Mouse (Mus musculus): Measurements from ENCODE around the gene Grip1. TPM values are rescaled to one million over a fixed set of nuclear protein-coding genes. Genes with fewer than 3 reads are reported as not detected.
A peak's percentile ranks its signal among the peaks of the same experiment; 100 is the strongest.

The Grip1 gene
- total RNA-seq, 2 experiments from 2014 or later = 27.6 to 28.9 TPM

DNA sequence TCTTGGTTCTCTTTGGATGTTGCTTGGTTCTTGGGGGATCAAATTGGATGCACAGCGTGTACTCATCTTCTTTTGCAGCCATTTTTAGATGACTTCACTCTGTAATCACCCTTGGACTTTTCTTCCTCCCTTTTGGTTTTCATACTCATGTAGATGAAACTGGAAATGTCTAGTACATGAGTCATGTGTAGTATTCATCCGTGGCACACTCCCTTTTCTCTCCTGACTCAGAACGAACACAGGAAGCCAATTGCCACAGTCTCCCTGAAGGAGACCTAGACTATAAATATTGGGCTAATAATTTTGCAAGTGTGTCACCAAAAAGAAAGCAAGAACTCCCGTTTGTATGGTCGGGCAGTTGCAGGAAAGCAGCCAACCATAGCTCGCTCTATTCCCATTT lies 423.1 kb downstream of the Grip1 start:
- TF ChIP-seq CTCF (conservative IDR thresholded peaks at IDR 0.05) = no peak
- no peak overlapping the region for H3K27ac ChIP-seq
- DNase-seq (ENCODE audit: low spot score in 2 of 2) = no peak
- H3K4me3 ChIP-seq = no peak overlapping the region

DNA sequence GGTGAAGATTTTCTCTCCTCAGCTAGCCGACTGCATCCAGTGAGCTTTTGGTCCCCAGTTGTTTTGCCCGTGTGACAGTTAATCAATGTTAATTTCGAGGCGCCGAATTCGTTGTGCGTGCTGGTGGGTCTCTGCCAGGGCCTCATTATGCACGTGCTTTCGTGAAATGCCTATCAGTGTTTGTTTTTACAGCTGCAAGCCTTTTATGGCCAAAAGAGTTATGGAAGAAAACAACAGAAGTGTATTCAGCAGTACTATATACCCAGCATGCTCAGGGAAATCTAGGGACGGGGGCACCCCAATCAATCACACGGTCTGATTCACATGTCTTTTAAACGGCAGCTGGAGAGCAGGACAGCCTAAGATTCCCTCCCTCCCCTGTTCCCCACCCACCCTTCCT lies 424.7 kb downstream of the Grip1 start:
- no peak for DNase-seq (ENCODE audit: low spot score in 2 of 2)
- H3K4me3 ChIP-seq = no peak overlapping the region
- TF ChIP-seq CTCF (conservative IDR thresholded peaks at IDR 0.05) = no peak
- H3K27ac ChIP-seq = no peak overlapping the region

DNA sequence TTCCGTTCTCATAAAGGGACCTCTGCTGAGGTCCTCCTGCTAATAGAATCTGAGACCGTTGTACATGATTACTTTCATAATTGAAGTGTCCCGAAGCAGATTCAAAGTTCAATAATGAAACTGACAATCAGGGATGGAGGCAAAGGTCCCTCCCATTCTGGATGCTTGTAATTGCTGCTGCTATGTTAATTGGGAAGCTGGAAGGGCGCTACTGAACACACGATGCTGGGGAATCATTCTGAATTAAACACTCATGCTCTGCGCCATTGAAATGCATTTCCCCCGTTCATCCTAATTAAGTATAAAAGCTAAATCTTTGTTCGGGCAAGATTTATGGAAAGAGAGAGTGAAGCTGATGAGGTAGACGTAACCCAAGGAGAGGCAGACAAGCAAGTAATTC lies 431.0 kb downstream of the Grip1 start:
- H3K27ac ChIP-seq = no peak overlapping the region
- DNase-seq (ENCODE audit: low spot score in 2 of 2) = no peak
- H3K4me3 ChIP-seq = no peak overlapping the region
- no peak for TF ChIP-seq CTCF (conservative IDR thresholded peaks at IDR 0.05)

DNA sequence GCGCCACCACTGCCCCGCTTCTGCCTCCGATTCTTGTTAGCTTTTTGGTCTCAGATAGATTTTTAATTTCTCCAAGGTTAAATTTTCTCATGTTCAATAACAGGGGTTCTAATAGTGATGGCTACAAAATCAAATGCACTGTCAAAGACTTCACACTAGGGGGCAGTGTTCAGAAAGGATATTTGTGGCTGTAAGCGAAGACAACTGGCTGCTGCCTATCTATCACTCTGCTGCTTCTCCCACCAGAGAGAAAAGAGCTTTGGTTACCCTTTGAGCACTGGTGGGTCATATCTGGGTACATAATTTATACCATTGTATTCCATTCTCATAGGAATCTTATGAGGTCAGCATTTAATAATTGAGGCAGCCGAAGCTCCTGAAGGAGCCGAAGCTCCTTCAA lies 431.9 kb downstream of the Grip1 start:
- peak in 1 of 2 experiments; percentile 32 for DNase-seq (ENCODE audit: low spot score in 2 of 2)
- no peak overlapping the region for H3K4me3 ChIP-seq
- H3K27ac ChIP-seq = no peak overlapping the region
- peak; percentile 81 for TF ChIP-seq CTCF (conservative IDR thresholded peaks at IDR 0.05)

GRCm38 (mm10) chr10:119886681-119887080 lies 433.1 kb downstream of the Grip1 start:
- H3K4me3 ChIP-seq = no peak overlapping the region
- no peak for TF ChIP-seq CTCF (conservative IDR thresholded peaks at IDR 0.05)
- no peak overlapping the region for H3K27ac ChIP-seq
- no peak for DNase-seq (ENCODE audit: low spot score in 2 of 2)

GRCm38 (mm10) chr10:119902754-119903153 lies 449.1 kb downstream of the Grip1 start:
- no peak for TF ChIP-seq CTCF (conservative IDR thresholded peaks at IDR 0.05)
- H3K4me3 ChIP-seq = no peak overlapping the region
- no peak for DNase-seq (ENCODE audit: low spot score in 2 of 2)
- H3K27ac ChIP-seq = no peak overlapping the region

GRCm38 (mm10) chr10:119906869-119907268 lies 453.2 kb downstream of the Grip1 start:
- no peak for TF ChIP-seq CTCF (conservative IDR thresholded peaks at IDR 0.05)
- H3K27ac ChIP-seq = no peak overlapping the region
- DNase-seq (ENCODE audit: low spot score in 2 of 2) = no peak
- no peak overlapping the region for H3K4me3 ChIP-seq

DNA sequence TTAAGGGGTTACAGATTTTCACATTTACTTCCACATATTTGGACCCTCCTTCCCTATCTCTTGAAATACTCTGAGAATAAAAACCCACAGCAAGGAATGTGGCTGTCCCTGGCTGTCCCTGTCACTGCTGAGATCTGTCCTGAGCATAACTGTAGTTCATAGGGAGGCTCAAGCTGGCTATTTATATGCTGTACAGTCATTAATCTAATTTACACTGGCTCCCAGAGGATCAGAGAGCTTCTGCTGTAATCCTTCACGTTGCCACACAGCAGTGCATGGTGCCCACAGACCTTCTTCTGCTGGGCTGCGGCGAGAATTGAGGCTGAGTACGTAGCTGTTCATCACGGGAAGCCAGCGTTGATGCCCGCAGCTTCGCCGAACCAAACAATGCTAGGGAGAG lies 464.4 kb downstream of the Grip1 start:
- Histone ChIP-seq H3K4me3 (no peak overlapping the region), H3K27ac (no peak overlapping the region)
- TF ChIP-seq CTCF (conservative IDR thresholded peaks at IDR 0.05) = no peak
- DNase-seq (ENCODE audit: low spot score in 2 of 2) = no peak

- H3K27ac ChIP-seq = no peak overlapping the region
- no peak for TF ChIP-seq CTCF (conservative IDR thresholded peaks at IDR 0.05)
- DNase-seq (ENCODE audit: low spot score in 2 of 2) = no peak
- no peak overlapping the region for H3K4me3 ChIP-seq
Measured at GRCm38 (mm10) chr10:119927963-119928362, 474.3 kb downstream of the Grip1 start.

DNA sequence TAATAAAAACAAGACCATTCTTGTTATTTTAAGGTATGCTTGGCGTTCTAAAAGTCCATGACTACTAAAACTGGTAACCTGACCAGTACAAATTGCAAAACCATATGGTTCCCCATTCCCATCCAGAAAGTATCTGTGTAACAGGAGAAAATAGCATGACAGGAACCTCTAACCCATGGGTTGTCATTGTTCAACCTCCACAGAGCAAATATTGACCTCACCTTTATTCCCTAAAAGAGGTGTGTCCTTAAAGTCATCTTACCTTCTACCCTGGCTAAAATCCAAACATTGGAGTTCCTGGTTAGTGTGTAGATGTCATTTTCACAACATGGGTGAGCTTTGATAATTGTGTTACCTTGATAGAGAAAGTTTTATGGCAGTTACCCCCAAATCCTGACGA lies 475.3 kb downstream of the Grip1 start:
- DNase-seq (ENCODE audit: low spot score in 2 of 2) = no peak

GRCm38 (mm10) chr10:119932794-119933193 lies 479.2 kb downstream of the Grip1 start:
- Histone ChIP-seq H3K27ac (no peak overlapping the region), H3K4me3 (no peak overlapping the region)
- no peak for DNase-seq (ENCODE audit: low spot score in 2 of 2)
- peak; percentile 36 for TF ChIP-seq CTCF (conservative IDR thresholded peaks at IDR 0.05)

More for the DNA sequence above, 475.3 kb downstream of the Grip1 start:
- Histone ChIP-seq H3K4me3 (no peak overlapping the region), H3K27ac (no peak overlapping the region)
- TF ChIP-seq CTCF (conservative IDR thresholded peaks at IDR 0.05) = no peak

GRCm38 (mm10) chr10:119933362-119933761 lies 479.7 kb downstream of the Grip1 start:
- TF ChIP-seq CTCF (conservative IDR thresholded peaks at IDR 0.05) = no peak
- H3K4me3 ChIP-seq = no peak overlapping the region
- no peak overlapping the region for H3K27ac ChIP-seq
- no peak for DNase-seq (ENCODE audit: low spot score in 2 of 2)

GRCm38 (mm10) chr10:119935231-119935630 lies 481.6 kb downstream of the Grip1 start:
- no peak for DNase-seq (ENCODE audit: low spot score in 2 of 2)
- no peak for TF ChIP-seq CTCF (conservative IDR thresholded peaks at IDR 0.05)
- Histone ChIP-seq H3K27ac (no peak overlapping the region), H3K4me3 (no peak overlapping the region)

DNA sequence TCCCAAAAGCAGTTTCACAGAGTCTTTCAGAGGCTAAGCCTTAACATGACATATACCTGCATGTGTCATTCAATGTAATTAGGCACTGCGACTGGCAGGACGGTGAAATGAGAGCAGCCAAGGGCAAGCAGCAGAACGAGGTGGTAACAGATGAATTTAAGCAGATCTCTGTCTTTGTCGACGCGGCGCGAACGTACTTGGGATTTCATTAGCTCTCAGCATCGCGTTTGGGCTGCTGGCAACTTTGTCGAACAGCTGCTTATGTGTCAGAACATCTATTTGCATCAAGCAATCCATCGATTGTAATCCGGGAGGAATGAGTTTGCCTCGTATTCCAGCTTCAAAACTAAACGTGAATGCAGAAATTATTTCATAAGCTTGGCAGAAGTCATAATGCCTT lies 483.9 kb downstream of the Grip1 start:
- no peak for TF ChIP-seq CTCF (conservative IDR thresholded peaks at IDR 0.05)
- Histone ChIP-seq H3K4me3 (no peak overlapping the region; the same call in 1 of the 2 replicates), H3K27ac (no peak overlapping the region)
- DNase-seq (ENCODE audit: low spot score in 2 of 2) = no peak

- no peak for TF ChIP-seq CTCF (conservative IDR thresholded peaks at IDR 0.05)
- Histone ChIP-seq H3K4me3 (no peak overlapping the region), H3K27ac (no peak overlapping the region)
- DNase-seq (ENCODE audit: low spot score in 2 of 2) = no peak
Measured at GRCm38 (mm10) chr10:119943906-119944305, 490.3 kb downstream of the Grip1 start.

Data from layer of hippocampus, adult 2 months (tissue).